Mouse (Mus musculus) kidney, postnatal 36 days (tissue): ENCODE measurements around the gene Cntn1.

Experiments
- DNase-seq, 2 experiments: peaks; one replicate each; pipeline ENCODE4 v3.0.0; 2021 to 2022; ENCODE audit warnings: mixed read lengths in 2 of 2

Gene Cntn1

DNA sequence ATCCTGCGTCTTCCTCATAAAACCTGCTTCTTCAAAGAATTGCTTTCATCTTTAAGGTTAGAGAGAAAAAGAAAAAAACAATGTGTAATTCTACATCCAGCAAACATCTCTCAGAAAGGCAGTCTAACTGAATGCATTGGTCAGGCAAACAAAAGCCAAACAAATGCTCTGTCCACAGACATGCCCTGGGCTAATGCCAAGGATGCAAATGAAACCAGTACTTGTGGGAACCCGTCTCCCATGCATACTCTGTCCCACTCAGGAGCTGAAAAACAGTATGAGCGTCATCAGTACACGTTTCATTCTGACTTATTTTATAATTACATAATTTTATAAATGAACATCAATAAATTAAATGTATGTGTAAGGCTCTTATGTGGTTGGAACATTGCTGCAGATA is 91.0 kb downstream of the Cntn1 start:
- DNase-seq: no peak

DNA sequence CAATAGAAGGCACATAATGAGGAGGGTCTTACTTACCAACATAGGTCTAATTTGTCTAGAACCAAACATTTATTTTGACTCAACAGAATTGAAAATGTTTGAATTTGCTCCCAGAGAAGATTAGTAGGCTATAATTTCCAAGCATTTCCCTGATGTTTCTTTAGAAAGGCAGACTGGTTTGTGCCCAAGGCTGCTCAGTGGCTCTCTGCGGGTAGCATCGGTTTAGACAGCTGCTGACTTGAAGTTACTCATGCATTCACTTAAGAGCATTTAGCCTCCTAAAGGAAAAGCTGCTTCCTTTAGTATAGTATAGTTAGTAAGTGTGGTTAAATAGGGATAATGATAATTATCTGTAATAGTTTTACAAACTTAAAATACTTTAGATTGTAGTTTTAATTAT is 104.0 kb downstream of the Cntn1 start:
- no peak for DNase-seq

DNA sequence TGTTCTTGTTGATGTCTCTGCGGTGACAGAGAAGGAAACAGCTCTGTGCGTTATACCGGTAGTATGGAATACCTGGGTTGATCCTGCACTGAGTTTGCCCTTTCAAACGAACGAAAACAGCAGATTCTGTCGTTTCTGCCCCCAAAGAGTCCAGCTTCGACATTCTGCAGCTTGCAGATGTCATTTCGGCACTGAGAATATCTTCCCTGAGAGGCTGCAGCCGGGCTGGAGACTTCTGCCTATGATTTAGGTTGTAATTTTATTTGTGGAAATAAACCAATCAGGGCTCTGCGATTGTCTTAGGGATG is 109.8 kb downstream of the Cntn1 start:
- DNase-seq: no peak

DNA sequence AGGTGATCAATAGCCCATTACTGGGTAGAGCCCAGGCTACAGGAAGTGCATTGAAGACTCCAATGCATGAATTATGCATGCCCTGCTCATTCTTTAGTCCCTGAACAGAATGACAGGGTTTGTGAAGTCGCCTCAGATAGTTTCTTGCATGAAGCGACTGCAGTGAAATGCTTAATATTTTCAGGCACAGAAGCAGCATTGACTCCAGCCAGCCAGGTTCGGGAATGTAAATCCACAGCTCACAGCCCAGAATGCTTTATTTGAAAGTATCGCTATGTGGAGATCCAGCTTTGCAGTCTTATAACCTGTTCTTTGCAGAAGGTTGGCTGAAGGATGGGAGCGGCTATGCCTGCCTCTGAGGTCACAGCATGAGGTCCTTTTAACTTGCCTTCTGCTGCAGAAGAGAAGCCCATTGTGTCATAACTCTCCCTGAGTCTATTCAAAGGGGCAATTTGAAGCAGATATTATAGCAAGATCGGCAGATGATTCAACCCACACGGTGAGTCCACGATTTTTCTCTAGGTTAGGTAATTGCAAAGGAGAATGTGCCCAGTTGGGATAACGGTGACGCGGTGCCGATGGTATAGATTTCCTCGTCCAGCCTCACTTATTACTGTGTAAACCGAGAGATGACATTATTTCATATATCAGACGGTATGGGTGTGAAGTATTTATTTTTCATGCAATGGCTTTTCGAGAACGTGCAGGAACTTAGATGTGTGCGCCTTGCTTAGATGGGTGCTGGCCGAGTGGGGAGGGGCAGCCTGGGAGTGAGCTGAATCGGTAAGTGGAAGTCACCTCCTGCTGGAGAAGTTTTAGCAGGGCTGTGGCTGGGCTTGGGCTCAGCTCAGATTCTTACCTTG is 110.4 kb downstream of the Cntn1 start:
- DNase-seq: no peak

DNA sequence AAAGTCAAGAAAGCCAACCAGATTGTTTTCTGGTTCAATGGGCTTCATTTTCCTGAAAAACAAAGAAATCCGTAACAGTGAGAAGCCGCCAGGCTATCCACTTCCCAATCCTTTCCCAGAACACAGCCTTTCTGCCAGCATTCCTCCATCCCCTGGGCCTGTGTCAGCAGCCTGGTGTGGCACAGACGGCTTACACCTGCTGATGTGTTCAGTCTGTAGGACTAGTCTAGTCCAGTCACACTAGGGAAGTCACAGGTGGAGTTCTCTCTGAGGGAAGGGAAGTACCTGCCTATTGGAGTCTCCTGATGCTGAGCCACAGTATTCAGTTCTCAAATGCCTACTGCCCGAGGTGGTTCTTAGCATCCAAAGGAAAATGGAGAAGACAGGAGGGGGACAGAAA is 111.9 kb downstream of the Cntn1 start:
- DNase-seq: no peak

DNA sequence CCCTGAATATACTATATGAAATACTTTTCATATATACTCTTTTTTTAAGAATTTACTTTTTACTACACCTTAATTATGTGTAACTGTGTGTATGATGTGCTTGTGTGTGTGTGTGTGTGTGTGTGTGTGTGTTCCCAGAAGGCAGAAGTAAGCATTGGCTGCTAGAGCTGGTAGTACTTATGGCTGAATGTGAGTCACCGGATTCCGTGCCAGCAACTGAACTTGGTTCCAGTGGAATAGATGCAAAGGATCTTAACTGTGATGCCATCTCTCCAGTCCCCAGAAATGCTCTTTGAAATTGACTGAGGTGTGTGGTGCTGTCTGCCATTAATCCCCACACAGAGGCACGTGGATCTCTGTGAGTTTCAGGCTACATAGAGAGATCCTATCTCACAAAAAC is 113.2 kb downstream of the Cntn1 start:
- no peak for DNase-seq

DNA sequence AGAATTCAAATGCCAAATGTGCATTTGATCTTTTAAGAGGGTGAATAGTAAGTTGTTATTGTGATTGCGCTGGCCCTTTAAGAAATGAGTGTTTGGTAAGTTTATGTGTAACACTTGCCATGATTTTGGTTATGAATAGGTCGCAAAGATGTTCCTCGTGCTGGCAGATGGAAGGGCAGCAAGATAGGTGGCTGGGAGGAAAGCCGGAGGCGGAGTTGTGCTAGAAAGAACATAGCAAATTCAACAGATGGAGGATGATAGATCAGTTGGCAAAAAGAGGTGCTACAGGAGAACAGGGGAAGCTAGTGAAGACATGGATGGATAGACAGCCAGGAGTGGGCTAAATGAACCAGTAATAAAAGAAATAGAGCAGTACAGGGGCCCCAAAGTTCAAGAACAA is 115.3 kb downstream of the Cntn1 start:
- DNase-seq: no peak

DNA sequence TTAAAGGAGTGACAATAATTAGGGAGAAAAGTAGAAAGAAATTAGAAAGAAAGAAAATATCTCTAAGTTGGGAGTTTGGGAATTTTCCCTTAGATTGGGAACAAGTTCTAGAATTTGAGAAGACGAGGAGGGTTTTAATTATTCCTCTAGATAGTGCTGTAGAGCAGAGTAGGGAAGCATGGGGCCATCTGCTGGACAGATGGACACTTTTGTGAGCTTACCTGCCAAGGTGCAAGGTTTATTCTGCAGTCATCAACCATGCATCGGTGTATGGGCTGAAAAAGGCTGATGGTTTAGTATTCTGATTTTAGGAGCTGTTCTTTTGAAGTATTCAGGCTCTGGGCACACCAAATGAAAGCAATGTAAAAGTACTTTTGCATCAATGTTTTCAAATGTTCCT is 124.8 kb downstream of the Cntn1 start:
- peak in 1 of 2 experiments; percentile 10 for DNase-seq

DNA sequence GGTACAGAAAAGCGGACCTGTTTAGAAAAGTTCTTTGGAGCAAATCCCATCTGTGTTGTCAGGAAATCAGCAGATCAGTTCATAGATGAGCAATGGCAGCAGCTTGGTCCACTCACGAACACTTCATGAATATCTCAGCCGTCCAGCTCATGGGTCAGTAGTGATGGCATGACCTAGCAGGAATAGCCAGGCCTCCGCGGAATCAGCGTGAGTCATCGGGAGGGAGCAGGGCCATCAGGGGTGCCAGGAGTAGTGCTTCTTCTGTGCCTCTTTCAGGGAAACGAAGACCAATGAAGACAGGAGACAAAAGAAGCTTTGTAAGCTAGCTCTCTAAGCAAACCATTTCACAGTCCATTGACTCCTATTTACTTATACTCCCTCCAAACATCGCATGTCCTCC is 126.4 kb downstream of the Cntn1 start:
- DNase-seq: no peak

DNA sequence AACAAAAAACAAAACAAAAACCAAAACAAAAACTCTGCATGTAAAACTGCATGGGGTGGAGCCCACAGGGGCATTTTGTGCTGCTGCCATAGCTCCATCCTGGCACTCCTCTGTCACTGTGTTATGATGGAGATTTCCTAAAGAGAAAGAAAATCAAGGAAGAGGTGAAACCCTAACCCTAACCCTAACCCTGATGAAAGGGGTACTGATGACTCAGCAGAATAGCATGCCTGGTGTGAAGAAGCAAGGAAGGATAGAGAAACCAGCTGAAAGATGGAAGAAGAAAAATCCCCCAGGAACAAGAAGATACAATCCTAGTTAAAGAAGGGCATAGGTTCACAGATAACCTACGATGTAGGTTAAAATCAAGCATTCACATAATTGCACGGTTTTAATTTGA is 134.5 kb downstream of the Cntn1 start:
- DNase-seq: no peak

DNA sequence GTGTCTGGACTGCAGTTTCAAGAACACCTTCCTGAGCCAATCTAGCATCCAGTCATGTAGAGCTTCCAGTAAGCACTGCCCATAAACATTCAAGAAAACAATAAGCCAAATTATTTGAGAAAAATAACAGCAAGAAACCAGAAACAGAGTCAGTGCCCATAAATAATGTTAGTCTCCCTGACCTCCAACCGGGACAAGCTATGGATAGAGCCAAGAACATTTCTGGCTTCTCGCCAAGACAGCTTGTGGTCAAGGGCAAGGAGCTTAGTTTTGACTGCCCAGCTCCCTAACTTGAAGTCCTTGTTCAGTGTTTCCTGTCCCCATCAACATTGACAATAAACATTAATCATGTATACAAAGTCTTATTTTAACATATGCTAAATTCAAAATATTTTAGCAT is 139.0 kb downstream of the Cntn1 start:
- DNase-seq: peak; percentile 35 to 45

DNA sequence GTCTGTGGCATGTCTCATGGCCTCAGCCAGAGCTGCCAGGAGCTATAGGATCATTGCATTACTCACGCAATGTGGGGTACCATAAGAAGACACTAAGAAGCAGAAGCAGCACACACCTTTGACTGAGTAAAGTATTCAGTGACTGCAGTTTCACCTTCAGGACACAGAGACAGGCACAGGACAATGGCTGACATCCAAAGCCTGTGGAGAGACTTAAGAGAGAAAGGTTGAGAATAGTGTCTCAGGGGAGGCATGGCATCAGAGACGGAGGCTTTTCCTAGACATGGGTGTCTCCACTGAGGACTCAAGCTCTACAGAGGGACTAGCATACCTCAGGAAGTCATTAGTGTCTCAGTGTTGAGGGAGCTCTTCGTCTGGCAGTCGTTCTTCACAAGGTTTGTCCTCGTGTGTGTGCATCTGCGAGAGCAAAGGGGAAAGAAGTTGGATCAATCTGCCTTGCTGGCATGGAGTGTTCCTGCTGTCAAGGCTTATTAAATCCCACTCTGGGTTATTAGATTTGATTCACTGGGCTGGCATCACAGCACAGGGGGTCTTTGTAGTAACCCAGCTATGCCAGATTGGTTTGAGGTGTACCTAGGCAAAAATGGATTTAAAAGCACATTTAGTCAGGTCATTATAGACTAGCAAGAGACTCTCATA is 149.5 kb downstream of the Cntn1 start:
- DNase-seq: no peak

DNA sequence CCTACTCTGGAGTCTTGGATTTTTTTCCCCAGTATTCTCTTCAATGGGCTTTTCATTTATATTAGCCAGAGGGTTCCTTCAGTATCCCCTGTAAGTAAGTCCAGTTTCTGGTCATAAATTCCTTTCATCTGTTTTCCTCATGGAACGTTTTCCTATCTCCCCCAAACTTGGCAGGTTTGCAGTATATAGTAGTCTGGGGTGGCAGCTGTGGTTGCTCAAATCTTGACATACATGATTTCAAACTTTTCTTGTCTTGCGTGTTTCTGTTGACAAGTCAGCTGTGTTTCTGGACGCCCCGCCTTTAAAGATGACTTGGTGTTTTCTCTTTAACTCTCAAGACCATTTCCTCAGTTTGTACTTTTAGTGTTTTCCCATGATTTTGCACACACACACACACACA is 155.7 kb downstream of the Cntn1 start:
- no peak for DNase-seq

DNA sequence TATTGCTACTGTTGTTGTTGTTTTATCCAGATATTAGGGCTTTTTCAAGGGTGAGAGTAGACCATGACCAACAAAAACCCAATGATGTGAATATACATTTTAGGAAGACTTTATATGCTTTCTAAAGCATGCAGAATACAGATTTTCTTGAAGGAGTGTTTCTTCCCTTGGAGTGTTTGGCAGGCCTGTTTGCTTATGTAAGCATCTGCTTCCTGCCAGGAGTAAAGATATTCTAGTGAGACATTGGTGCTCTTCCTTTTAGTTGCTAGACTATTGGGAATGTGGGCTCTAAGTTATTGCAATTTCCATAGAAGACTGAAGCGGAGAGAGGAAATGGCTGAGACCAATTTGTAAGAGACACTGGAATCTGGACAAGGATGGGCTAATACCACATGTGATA is 158.8 kb downstream of the Cntn1 start:
- DNase-seq: no peak

DNA sequence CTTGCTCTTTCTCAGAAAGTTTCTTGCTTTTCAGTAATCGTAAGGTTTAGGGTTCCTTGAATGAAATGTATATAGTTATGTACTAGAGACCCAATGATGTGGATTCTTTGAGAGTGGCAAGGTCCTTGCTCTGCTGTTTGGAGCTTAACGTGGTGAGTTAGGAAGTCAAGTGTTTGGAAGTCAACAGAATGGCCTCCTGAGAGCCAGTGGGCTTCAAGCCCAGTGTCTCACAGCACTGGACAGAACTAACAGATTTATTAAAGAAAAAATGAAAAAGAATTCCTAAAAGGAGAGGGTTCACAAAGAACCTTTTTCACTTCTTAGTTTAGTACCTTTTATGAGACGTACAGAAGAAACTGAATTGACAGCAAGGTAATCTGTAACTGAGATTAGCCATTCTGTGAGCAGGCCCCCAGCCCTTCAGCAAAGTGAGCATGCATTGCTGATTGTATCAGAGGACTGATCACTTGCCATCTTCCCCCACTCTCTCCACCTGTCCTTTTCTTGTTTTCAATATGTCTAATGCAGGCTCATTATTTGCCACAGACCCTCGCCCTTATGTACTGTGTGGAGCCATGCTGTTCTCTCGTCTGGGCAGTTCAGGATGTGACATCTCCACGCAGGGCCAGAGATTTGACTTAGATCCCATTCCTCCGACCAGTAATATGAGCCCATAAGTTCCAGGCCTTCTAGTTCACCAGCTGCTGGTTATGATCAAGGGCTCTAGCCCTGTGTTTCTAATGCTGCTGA is 159.7 kb downstream of the Cntn1 start:
- DNase-seq: no peak

DNA sequence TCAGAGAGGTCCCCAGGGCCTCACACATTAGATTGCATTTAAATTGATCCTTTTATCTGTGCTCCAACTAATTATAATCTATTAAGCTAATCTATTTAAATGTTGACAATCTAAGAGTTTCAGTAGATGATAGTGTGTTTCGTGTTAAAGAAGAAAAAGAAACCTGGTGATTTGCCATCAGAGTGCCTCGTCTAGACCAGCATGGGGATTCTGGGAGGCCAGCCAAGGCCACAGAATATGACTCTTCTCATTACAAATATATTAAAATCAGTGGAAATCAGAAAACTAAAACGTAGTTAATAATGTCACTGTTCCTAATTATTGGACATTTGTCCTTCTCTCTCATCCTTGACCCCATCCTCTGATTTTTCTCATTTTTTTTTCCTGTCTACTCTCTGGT is 164.9 kb downstream of the Cntn1 start:
- no peak for DNase-seq

DNA sequence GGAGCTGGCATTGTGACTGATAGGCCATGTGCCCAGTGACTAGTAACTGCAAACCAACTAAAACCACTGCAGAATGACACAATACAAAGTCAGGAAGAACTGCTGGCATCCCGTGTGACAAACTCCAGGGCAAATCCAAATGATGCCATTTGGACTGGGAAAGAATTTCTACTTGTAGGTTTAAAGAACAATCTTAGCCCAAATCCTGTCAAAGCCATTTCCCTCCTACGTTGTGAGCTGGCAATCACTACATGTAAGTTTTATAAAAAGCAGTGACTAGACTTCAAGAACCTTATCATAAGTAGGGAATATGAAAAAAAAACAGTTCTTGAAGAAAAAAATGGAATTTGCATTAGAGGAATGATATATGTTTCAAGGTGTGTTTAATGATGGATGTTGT is 170.5 kb downstream of the Cntn1 start:
- no peak for DNase-seq

DNA sequence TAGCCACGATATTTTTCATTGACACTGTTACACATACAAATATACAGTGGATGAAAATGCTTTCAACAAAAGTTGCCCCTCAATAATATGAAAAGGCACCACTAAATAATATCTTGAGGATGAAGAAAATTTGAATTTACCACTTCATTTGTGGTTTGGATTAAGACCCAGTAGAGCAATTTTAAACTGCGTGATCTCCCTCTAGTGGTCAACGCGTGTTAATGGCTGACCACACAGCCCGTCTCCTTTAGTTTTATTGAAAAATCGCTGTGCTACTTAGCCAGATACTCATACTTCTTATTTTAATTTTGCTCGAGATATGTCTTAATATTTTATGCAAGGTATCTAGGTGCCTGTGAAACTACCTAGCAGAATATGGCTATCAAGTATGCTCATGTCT is 180.4 kb downstream of the Cntn1 start:
- DNase-seq: peak; percentile 1 to 4

DNA sequence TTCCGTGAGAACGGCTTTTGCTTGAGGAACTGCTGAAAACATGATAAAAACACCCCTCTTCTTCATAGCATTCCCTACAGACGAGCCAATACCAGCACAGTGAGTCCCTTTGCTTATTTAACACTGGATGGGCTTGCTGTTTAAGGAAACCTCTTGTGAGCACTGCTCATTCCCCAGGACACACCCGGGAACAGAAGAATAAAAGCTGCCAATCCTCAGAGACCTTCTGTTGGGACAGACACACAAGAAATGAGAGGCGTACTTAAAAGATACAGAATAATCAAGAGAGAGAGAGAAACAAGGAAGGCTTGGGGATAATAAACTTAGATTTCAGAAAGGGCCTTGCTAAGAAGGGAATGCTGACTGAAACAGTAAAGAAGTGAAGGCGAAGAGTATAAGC is 184.9 kb downstream of the Cntn1 start:
- no peak for DNase-seq

DNA sequence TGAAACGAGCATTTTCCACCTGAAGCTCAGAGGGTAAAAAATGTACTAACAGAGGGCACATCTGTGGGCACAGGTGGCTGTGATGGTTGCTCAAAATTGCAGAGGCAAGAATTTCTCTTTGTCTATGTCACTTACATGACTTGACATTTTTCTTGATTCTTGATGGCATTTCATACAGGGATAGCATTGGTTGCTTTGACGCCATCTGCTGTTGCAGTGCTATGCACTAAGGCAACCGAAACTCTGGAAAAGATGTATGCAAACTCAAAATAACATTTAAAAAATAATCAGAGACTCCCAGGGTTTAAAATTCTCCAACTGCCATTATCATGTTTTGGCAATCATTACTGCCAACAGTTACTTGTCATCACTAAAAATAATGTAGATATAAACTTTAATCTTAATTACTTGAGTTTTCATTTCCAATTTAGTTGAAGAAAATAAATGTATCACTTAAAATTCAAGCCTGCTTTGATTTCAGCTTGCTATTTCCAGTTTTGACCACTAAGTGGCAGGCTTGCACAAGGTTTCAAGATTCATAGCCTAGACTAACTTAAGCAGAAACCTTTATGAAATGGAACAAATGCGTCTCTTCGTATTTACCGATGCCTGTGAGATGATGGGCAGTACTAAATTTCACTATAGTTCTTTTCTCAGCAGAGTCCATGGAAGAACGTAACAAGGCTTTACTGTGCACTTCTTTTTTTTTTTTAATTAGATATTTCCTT is 214.2 kb downstream of the Cntn1 start:
- peak; percentile 25 to 60 for DNase-seq

DNA sequence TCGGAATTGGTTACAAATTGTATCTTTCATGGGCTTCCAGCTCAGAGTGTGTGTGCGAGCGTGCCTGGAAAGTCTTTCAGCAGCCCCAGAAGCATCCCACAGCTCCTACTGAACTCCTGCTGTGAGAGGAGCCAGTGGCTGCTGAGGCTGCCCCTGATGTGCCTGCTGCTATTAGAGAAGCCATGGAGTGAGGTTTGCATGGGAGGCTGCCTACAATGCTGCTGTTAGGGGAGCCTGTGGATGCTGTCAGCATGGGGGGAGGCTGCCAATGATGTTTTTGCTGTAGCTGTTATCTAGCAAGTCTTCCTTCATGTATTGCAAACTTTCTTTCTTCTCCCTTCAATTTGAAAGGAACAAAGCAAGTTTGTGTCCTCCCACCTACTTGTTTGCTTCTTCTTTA is 217.4 kb downstream of the Cntn1 start:
- DNase-seq: no peak

DNA sequence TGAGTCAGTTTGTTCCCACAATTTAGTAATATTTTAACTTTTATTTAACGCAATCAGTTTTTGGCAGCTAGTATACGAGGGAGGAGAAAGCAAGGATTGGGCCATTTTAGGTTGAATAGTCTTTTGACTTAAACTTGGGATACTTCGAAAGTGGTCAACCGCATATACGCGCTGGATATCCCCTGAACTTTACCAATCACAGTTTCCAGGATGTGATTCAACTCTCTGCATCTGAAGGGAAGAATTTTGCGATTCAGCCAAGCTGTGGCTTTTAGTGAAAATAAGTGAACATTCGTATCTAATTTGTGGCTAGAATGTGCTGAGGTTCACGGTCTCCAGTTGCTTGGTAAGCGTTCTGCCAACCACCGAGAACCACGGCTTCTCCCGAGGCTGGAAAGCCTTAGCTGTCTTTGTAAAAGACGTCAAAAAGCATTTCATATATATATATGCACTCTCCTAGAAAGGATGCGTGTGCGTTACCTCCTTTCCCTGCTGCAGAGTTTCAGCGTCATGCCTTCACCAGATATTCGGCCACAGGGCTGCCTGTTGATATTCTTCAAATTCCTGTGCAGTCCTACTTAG is 217.9 kb downstream of the Cntn1 start:
- DNase-seq: no peak

DNA sequence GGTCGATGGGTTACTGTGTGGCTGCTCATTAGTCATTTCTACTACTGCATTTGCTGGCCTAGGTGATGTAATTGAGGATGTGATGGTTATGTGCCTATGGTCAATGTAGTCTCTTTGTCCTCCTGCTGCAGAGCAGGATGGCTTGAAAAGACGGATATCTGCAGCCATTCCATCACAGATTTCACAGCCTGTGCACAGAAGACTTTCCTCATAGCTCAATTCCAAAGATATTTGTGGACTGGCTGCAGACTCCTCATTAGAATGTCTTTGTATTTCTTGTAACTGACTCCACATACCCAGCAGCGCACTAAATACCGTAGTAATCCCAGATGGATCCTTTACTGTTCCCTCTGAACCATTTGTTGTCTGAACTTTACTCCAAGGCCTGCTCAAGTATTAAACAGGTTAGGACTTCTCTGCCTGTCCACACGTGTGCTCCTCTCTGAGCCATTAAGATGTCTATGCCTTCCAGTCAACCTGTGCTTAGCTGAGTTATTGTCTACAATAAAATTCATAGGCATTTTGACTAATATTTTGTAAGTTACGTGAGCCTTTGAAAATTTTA is 220.9 kb downstream of the Cntn1 start:
- no peak for DNase-seq
